Mouse (Mus musculus): ENCODE results near the gene Nbl1.

Nbl1 gene

GRCm38 (mm10) chr4:139100326-139100725 is 7.5 kb upstream of the Nbl1 start:
- DNase-seq (ENCODE audit: low spot score in 2 of 2) = no peak

DNA sequence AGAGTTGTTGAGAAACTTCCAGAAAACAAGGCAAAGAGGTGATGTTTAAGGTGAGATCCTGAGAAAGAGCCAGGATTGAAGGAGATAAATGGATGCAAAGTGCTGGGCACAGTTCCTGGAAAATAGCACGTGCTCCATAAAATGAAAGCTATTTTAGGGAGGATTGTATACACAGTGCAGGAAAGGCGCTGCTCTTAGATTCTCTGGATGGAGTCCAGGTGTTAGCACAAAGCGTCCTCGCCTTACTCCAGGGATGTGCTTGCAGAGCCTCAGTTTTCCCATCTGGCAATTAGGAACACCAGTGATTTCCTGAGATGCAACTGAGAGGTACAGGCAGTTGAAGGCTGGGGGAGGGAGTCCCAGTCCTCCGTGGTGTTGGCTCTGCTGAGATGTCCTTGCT is 3.4 kb upstream of the Nbl1 start:
- no peak for DNase-seq (ENCODE audit: low spot score in 2 of 2)

GRCm38 (mm10) chr4:139095406-139095805 is 2.6 kb upstream of the Nbl1 start:
- DNase-seq (ENCODE audit: low spot score in 2 of 2) = no peak

GRCm38 (mm10) chr4:139093196-139093530 is 370 bp upstream of the Nbl1 start:
- no peak for DNase-seq (ENCODE audit: low spot score in 2 of 2)

GRCm38 (mm10) chr4:139091478-139092355 is 1.1 kb downstream of the Nbl1 start:
- DNase-seq (ENCODE audit: low spot score in 2 of 2) = no peak

GRCm38 (mm10) chr4:139091066-139091465 is 1.7 kb downstream of the Nbl1 start:
- DNase-seq (ENCODE audit: low spot score in 2 of 2) = no peak

DNA sequence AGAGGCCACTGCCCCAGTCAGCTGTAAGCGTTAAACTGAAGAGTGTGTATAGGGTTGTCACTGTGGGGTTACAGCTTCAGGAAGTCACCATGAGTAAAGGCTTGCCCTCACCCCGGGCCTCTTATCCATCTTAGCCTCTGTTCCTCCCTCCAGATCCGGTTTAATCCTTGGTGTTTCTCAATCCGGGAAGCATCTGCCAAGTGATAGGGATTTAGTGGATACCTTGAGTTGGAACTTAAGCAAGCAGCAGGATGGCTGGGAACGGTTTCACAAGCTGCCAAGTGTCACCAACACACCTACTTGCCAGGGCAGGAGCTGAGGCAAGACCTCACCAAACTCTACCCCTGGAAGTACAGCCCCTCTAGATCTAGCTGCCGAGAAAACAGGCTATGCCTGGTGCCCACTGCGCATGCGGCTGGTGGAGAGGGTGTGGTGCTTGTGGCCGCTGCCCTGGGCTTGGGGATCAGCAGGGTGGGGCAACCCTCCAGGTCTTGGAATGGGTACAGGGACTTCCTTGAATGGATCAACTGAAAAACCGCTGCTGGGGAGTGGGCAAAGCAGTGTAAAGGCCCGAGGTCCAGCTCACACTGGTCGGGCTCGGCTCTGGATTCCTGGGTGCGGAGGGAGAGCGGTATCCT is 2.4 kb downstream of the Nbl1 start:
- DNase-seq (ENCODE audit: low spot score in 2 of 2) = no peak

DNA sequence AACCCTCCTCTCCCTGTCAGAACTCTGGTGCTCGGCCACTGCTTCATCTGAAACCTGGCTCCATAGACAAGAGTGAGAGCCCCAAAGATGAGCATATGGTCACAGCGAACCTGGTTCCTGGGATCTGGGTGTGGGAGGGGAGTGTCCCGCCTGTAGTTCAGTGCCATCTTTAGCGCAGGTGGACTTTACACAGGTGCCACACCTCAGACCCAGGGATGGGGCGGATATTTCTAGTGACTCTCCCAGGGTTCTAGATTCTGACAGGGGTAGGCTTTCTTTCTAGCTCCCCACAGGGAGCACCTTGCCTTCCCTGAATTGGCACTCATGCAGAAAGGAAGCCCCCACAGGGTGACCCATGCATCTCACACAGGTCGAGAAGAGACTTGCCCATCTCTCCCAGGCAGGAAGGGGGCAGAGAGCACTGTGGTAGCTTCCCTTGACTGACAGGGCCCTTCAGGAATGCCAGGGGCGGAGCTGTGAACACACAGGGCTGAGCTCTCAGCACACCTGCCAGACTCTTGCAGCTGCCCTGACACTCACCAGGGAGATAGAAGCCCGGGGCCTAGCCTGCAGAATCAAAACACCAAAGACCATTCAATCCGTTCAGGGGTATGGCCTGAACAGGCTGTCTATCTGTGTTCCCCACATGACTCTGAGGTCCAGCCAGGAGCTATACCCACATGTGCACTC is 3.7 kb downstream of the Nbl1 start:
- no peak for DNase-seq (ENCODE audit: low spot score in 2 of 2)

- DNase-seq (ENCODE audit: low spot score in 2 of 2) = no peak
Measured at GRCm38 (mm10) chr4:139086984-139087383, 5.8 kb downstream of the Nbl1 start.

- peak; percentile 66 to 72 for DNase-seq (ENCODE audit: low spot score in 2 of 2)
Measured at GRCm38 (mm10) chr4:139086037-139086436, 6.8 kb downstream of the Nbl1 start.

- no peak for DNase-seq (ENCODE audit: low spot score in 2 of 2)
Measured at GRCm38 (mm10) chr4:139085337-139085736, 7.5 kb downstream of the Nbl1 start.

DNA sequence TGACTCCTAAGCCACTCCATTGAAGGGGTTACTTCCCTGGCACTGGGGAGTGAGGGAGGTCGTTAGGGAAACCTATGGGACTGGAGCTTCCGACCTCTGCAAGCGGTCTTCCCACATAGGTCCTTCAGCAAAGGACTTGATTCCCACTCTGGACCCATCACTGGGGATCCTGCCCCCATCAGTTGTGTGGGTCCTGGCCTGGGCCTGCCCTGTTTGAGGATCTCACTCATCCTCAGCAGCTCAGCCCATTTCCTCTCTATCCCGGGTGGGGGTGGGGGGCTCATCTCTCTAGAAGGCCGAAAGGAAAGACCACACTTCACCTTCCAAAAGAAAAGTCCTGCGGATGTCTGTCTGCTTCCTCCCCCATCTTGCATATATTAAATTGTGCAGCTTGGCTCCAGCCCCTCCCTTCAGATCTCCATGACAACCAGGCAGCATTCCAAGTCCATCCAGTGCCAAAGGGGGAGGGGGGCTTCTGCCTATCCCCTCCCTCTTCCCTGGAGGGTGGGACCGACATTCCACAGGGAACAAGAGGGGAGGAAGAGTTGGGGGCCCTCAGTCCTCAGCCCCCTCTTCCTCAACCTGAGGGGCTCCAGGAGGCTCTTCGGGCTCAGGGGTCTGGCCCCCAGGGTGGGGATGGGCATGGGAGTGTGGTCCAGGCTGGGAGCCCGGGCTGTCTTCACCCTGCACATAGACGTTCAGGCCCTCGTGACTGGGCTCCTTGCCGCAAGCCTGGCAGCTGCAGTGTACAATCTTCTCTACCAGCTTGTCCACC is 9.8 kb downstream of the Nbl1 start:
- no peak for DNase-seq (ENCODE audit: low spot score in 2 of 2)

- DNase-seq (ENCODE audit: low spot score in 2 of 2) = no peak
Measured at GRCm38 (mm10) chr4:139081270-139081931, 11.4 kb downstream of the Nbl1 start.

GRCm38 (mm10) chr4:139080259-139080658 is 12.5 kb downstream of the Nbl1 start:
- no peak for DNase-seq (ENCODE audit: low spot score in 2 of 2)

DNA sequence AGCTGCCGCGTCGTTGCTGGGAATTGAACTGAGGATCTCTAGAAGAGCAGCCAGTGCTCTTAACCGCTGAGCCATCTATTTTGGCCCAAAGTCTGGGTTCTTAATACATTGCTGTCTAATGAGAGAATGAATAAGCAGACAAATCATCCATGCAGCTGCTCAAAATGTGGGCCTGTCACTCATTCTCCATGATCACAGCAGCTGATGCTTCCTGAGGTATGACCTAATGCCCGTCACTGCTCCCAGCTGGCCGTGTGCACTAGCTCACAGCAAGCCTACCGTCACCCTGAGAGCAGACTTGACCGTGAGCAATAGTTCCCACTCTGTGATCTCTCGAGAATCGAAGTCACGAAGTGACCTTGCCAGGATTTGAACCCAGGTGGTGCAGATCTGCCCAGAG is 13.4 kb downstream of the Nbl1 start:
- DNase-seq (ENCODE audit: low spot score in 2 of 2) = no peak

- no peak for DNase-seq (ENCODE audit: low spot score in 2 of 2)
Measured at GRCm38 (mm10) chr4:139078726-139079125, 14.1 kb downstream of the Nbl1 start.

- peak in 1 of 2 experiments; percentile 16 for DNase-seq (ENCODE audit: low spot score in 2 of 2)
Measured at GRCm38 (mm10) chr4:139078313-139078712, 14.5 kb downstream of the Nbl1 start.

GRCm38 (mm10) chr4:139075915-139076314 is 16.9 kb downstream of the Nbl1 start:
- no peak for DNase-seq (ENCODE audit: low spot score in 2 of 2)

- no peak for DNase-seq (ENCODE audit: low spot score in 2 of 2)
Measured at GRCm38 (mm10) chr4:139075041-139075711, 17.6 kb downstream of the Nbl1 start, which contains the start of gene Htr6. TSS of gene Htr6 (minus strand) at chr4:139075570.

GRCm38 (mm10) chr4:139074060-139074459 is 18.7 kb downstream of the Nbl1 start:
- no peak for DNase-seq (ENCODE audit: low spot score in 2 of 2)

- DNase-seq (ENCODE audit: low spot score in 2 of 2) = no peak
Measured at GRCm38 (mm10) chr4:139068287-139068686, 24.5 kb downstream of the Nbl1 start.
